Comparison of ENCODE assay signal across 8 mouse cellular contexts in the genomic region with DNA sequence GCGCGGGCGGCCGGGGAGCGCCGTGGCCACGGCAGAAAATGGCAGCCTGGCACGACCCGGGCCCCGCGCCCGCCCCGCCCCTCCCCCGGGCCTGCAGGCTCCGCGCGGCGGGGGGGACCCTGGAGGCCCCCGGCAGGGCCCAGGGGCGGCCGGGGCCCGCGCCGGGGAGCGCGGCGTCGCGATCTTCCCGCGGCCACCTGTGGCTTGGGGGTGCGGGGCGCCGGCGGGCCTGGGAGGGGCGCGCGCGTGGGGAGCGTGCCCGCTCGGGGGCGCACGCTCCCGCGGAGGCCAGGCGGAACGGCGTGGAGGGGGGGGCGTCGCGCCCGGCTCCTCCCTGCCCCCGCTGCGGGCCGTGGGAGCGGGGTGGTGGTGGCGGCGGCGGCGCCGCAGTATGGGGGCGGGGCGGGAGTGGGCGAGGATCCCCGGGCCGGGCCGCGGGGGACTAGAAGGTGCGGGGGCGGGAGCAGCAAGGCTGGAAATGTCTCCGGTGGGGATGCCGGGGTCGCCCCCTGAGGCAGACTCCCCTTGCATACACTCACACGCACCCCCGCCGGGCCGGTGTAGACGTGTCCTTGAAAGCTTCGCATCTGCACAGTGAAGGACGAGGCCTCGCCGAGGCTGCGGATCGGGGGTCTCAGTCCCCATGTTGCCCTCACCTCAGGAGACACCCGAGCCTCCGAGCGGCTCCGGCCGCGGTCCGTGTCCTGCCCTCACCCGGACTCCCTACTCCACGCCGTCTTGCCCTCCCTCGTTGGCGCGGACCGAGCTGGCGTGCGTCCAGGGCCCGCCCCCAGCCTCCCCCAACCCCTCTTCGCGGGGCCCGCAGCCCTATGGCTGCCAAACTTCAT. TPM values are rescaled to one million over a fixed set of nuclear protein-coding genes. Genes with fewer than 3 reads are reported as not detected.
A peak's percentile ranks its signal among the peaks of the same experiment; 100 is the strongest.
DNase-seq lines count a peak whose midpoint lies in the region; ATAC-seq and TF ChIP-seq lines count a peak whose summit lies in the region.

No protein-coding gene starts in this region.

- intact Hi-C loops in gastrocnemius, postnatal 36 days (cut with DNase I): no loop called here

- H3K4me2 ChIP-seq in intestine, postnatal 0 days (replicated peaks; ENCODE audit: low read depth): peak overlapping the region; percentile 90
- H3K4me2 ChIP-seq in liver, embryonic 12.5 days: peak overlapping the region; percentile 87

- H3K27me3 ChIP-seq in intestine, postnatal 0 days (replicated peaks; ENCODE audit: control insufficient read depth, insufficient read depth, low read length): no peaks in the 10 kb centered on the region
- H3K27me3 ChIP-seq in liver, embryonic 12.5 days (replicated peaks): peaks cover 77% of the 10 kb centered on the region

- WGBS in intestine, postnatal 0 days: 1% methylated on average over 52 of the region's 105 CpGs
- 4% methylated on average over 87 of the region's 105 CpGs for WGBS in liver, embryonic 12.5 days (ENCODE audit: insufficient replicate concordance)

- H3K4me1 ChIP-seq in intestine, postnatal 0 days (replicated peaks; ENCODE audit: control insufficient read depth, insufficient read depth, low read length): peaks cover 26% of the 10 kb centered on the region
- peaks cover 61% of the 10 kb centered on the region for H3K4me1 ChIP-seq in liver, embryonic 12.5 days

- DNase-seq in layer of hippocampus, adult 11-12 months (ENCODE audit: low spot score): peak; percentile 73
- DNase-seq in layer of hippocampus, adult 9-11 months: no peak
- peak; percentile 84 to 85 for DNase-seq in cerebellum, postnatal 10 days
- DNase-seq in gastrocnemius, postnatal 36 days: peak; percentile 24 to 58
- DNase-seq in neural tube, embryonic 10.5 days (ENCODE audit: extremely low spot score, low spot score): peak; percentile 54
- DNase-seq in testis, postnatal 10 days (ENCODE audit: low spot score): peak; percentile 92

- H3K9me3 ChIP-seq in intestine, postnatal 0 days (ENCODE audit: control insufficient read depth): no peaks in the 10 kb centered on the region
- H3K9me3 ChIP-seq in liver, embryonic 12.5 days (replicated peaks): no peaks in the 10 kb centered on the region

- 0 out of 2 replicates have a peak, but pooled peaks cover 3% of the 10 kb centered on the region for H3K36me3 ChIP-seq in intestine, postnatal 0 days (ENCODE audit: control insufficient read depth, insufficient read depth)
- no peaks in the 10 kb centered on the region for H3K36me3 ChIP-seq in liver, embryonic 12.5 days

- peak overlapping the region; percentile 96 for H3K27ac ChIP-seq in intestine, postnatal 0 days (ENCODE audit: low read depth, low read length)
- peak overlapping the region; percentile 75 for H3K27ac ChIP-seq in liver, embryonic 12.5 days

- peak overlapping the region; percentile 91 for H3K4me3 ChIP-seq in intestine, postnatal 0 days (ENCODE audit: low read depth, low read length)
- H3K4me3 ChIP-seq in liver, embryonic 12.5 days: peak overlapping the region; percentile 76

- peak overlapping the region; percentile 95 for H3K9ac ChIP-seq in intestine, postnatal 0 days (ENCODE audit: low read depth, low read length)
- peak overlapping the region; percentile 75 for H3K9ac ChIP-seq in liver, embryonic 12.5 days

- TF ChIP-seq CTCF in intestine, postnatal 0 days (IDR thresholded peaks at IDR 0.05; ENCODE audit: low read depth): no peak; the same call in 1 of the 2 replicates

- peak; percentile 23 for ATAC-seq in intestine, postnatal 0 days
- ATAC-seq in liver, embryonic 12.5 days: peak; percentile 16

RNA-seq across cellular contexts. Expression of gene Dnmt3a, which starts 2.0 kb away (rescaled TPM):
- total RNA-seq in gastrocnemius, postnatal 36 days (2021): 10 to 100 TPM; 80.5 to 83.4 TPM
- polyA plus RNA-seq in intestine, postnatal 0 days (2015; fragmentation: Nextera tagmentation; extraction: Ambion mirVana): 33.9 and 42.2 TPM in 2 replicates
- 57.9 and 58.7 TPM in 2 replicates for polyA plus RNA-seq in liver, embryonic 12.5 days (2016; fragmentation: Nextera tagmentation; extraction: Ambion mirVana)
